Mouse (Mus musculus): ENCODE data around the gene Lars2.

Gene Lars2

GRCm38 (mm10) chr9:123506270-123507146, 139.8 kb downstream of the Lars2 start:
- no peak for DNase-seq (ENCODE audit: low spot score)

GRCm38 (mm10) chr9:123507380-123507779, 140.7 kb downstream of the Lars2 start:
- no peak for DNase-seq (ENCODE audit: low spot score)

DNA sequence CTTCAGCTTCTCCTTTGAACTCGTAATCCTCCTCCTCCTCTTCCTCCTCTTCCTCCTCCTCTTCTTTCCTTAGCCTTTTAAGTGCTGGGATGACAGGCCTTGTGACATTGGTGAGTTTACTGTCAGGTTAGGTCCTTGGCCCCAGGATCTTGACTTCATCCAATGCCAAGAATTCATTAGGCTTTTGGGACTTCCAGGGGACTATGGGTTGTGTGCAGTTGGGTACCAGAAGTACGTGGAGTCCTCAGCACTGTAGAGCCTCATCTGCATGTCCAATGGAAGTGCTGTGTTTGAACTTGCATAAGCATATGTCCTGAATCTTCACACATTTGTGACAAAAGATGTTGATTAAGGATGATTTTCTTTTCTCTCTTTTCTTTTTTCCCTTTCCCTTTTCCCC, 142.3 kb downstream of the Lars2 start:
- no peak for DNase-seq (ENCODE audit: low spot score)

DNA sequence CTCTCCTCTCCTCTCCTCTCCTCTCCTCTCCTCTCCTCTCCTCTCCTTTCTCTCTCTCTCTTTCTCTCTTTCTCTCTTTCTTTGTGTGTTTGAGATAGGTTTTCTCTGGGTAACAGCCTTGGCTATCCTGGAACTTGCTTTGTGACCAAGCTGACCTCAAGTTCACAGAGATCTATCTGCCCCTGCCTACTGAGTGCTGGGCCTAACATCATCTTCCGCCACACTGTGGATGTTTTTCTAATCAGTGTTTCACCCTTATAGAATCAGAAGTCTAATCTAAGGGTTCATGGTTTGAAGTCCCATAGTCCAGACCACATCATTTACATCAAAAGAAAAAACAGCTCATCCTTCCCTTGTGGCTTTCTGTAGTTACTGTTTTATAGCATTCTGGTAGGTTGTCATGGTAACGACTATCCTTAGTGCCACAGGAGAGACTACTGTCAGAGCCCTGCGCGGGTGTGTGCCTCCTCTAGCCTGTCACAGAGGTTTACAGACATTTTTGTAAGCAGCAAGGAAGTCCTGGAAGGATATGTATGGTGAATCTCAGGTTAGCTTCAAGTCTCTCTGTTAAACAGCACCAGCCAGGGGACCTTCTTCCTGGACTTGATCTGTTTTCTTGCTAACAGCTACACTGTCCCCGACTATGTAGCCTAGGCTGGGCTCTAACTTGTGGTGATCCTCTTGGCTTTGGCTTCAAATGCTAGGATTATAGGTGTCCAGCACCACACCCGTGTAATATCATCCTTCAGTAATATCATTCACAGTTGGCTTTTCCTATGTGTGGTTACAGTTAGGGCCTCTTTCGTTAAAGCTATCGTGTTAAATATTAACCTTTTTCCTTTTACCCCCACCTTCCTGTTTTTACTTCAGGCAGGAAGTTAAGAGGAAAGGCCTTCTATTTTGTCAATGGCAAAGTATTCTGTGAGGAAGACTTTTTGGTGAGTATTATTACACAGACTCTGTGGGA, 143.2 kb downstream of the Lars2 start:
- no peak for DNase-seq (ENCODE audit: low spot score)

DNA sequence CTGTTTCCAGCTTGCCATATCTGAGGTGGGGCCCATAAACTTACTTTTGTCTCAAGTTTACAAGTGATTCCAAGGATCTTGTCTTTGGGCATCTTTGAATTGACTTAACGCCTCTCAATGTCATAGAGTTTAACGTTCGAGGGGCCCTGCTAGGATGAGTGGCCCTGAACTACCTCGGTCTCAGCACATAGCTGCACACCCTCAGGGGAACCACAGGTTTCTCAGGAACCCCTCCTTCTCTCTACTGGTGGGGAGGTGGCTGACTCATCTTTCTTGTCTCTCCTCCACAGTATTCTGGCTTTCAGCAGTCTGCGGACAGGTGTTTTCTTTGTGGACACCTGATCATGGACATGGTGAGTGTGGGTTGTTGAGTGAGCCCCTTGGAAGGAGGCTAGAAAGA, 144.2 kb downstream of the Lars2 start:
- DNase-seq (ENCODE audit: low spot score): no peak

All from urinary bladder, postnatal 25 days (tissue).